Mouse (Mus musculus): ENCODE data around the gene Kcnq4.

- no peak for TF ChIP-seq CTCF (IDR thresholded peaks at IDR 0.05; ENCODE audit: low read depth, low read length)
- no peak for TF ChIP-seq POLR2A (IDR thresholded peaks at IDR 0.05; ENCODE audit: borderline replicate concordance, low read depth, low read length)
These were observed 17.3 kb downstream of the Kcnq4 start for GRCm38 (mm10) chr4:120731030-120731644.

All from bone marrow macrophage, adult 2 months (primary cell).